Mouse (Mus musculus): ENCODE data around the gene Mef2b.

- TF ChIP-seq CTCF (IDR thresholded peaks at IDR 0.05; ENCODE audit: low read depth, low read length) (no peak), POLR2A (IDR thresholded peaks at IDR 0.05; ENCODE audit: extremely low read depth, insufficient read depth, low read length) (no peak)
Measured at GRCm38 (mm10) chr8:70134086-70134485, 5.4 kb upstream of the Mef2b start.
